Mouse (Mus musculus): ENCODE data around the gene H2afy. TPM values are rescaled to one million over a fixed set of nuclear protein-coding genes. Genes with fewer than 3 reads are reported as not detected.

H2afy gene
- polyA plus RNA-seq, 1 experiment from 2014 or later: 584 TPM

- ATAC-seq (ENCODE audit: low FRiP score, low read depth): no peak
- WGBS: 73% methylated on average over 14 of the region's 14 CpGs
Observed at GRCm38 (mm10) chr13:56024410-56025026, 111.6 kb downstream of the H2afy start.

More at GRCm38 (mm10) chr13:56024410-56025026, 111.6 kb downstream of the H2afy start:
- Histone ChIP-seq H3K9ac (replicated peaks) (no peak overlapping the region), H3K4me2 (replicated peaks) (no peak overlapping the region), H3K9me3 (no peaks in the 10 kb centered on the region), H3K27ac (replicated peaks) (no peak overlapping the region), H3K36me3 (no peaks in the 10 kb centered on the region), H3K4me3 (no peak overlapping the region), H3K4me1 (no peaks in the 10 kb centered on the region), H3K27me3 (no peaks in the 10 kb centered on the region)

Other genes starting within 250 kb of the H2afy start
- gene Tifab, start 42.5 kb upstream of the H2afy start, polyA plus RNA-seq (2016; fragmentation: Nextera tagmentation; extraction: Ambion mirVana): 0.69 and 1.1 TPM in 2 replicates
- gene Neurog1, start 115.8 kb upstream of the H2afy start, polyA plus RNA-seq (2016; fragmentation: Nextera tagmentation; extraction: Ambion mirVana): 38.0 and 38.8 TPM in 2 replicates
- gene Cxcl14, start 160.2 kb upstream of the H2afy start, polyA plus RNA-seq (2016; fragmentation: Nextera tagmentation; extraction: Ambion mirVana): 27.5 and 37.6 TPM in 2 replicates